Mouse (Mus musculus): ENCODE results near the gene Vmn2r50.
"Not testable (repeated sequence)": the region's sequence is repeated elsewhere in the genome, so short reads cannot be mapped to it uniquely, and the experiment has no call there.

Gene Vmn2r50

DNA sequence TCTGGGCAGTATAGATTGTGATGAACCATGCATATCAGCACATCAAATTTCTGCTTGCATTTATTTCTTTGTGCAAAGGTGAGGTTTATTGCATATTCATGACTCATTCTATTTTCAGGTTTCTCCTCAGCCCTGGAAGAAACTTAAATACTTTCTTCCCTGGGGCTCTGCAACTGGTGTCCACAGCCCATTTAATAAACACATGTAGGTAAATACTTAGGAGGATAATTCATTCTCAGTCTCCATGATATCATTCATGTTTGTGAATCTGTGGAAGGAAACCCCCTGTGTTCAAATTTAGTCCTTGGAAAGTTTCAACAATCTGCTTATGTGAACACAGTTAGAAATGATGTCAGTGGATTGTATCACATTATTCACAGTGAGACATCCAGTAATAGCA, at the start of gene Vmn2r50:
TSS of gene Vmn2r50 (minus strand) at position 101 of the 400 bp plus-strand sequence.
- DNase-seq = not testable (repeated sequence)

DNA sequence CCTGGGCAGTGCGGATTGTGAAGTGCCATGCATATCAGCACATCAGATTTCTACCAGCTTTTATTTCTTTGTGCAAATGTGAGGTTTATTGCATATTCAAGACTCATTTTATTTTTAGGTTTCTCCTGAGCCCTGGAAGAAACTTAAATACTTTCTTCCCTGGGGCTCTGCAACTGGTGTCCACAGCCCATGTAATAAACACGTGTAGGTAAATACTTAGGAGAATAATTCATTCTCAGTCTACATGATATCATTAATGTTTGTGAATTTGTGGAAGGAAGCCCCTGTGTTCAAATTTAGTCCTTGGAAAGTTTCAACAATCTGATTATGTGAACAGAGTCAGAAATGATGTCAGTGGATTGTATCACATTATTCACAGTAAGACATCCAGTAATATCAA, 60.9 kb downstream of the Vmn2r50 start, which contains the start of gene Vmn2r49:
TSS of gene Vmn2r49 (minus strand) at position 101 of the 400 bp plus-strand sequence.
- not testable (repeated sequence) for DNase-seq
